Mouse (Mus musculus): ENCODE measurements around the gene 4921536K21Rik.

4921536K21Rik gene

GRCm38 (mm10) chr11:3894406-3895281, at the start of gene 4921536K21Rik, which contains the start of gene Dusp18:
Gene 4921536K21Rik (minus strand): TSS chr11:3895098.
Gene Dusp18 (plus strand): TSS chr11:3895240.
- peak; percentile 92 for DNase-seq (ENCODE audit: low read depth, low spot score)

GRCm38 (mm10) chr11:3941371-3941770, 46.5 kb upstream of the 4921536K21Rik start:
- DNase-seq (ENCODE audit: low read depth, low spot score) = no peak

GRCm38 (mm10) chr11:3937321-3937874, 42.5 kb upstream of the 4921536K21Rik start:
- no peak for DNase-seq (ENCODE audit: low read depth, low spot score)

GRCm38 (mm10) chr11:3936318-3936717, 41.4 kb upstream of the 4921536K21Rik start:
- DNase-seq (ENCODE audit: low read depth, low spot score) = no peak

- DNase-seq (ENCODE audit: low read depth, low spot score) = no peak
Observed at GRCm38 (mm10) chr11:3935135-3935534, 40.2 kb upstream of the 4921536K21Rik start.

GRCm38 (mm10) chr11:3933756-3934285, 38.9 kb upstream of the 4921536K21Rik start:
- DNase-seq (ENCODE audit: low read depth, low spot score) = no peak

GRCm38 (mm10) chr11:3931511-3932211, 36.8 kb upstream of the 4921536K21Rik start, which contains the start of gene Tcn2:
Gene Tcn2 (minus strand): TSS chr11:3932159.
- DNase-seq (ENCODE audit: low read depth, low spot score) = no peak

- no peak for DNase-seq (ENCODE audit: low read depth, low spot score)
Observed at GRCm38 (mm10) chr11:3930931-3931330, 36.0 kb upstream of the 4921536K21Rik start.

GRCm38 (mm10) chr11:3930019-3930418, 35.1 kb upstream of the 4921536K21Rik start:
- DNase-seq (ENCODE audit: low read depth, low spot score) = no peak

GRCm38 (mm10) chr11:3925916-3926315, 31.0 kb upstream of the 4921536K21Rik start:
- no peak for DNase-seq (ENCODE audit: low read depth, low spot score)

- no peak for DNase-seq (ENCODE audit: low read depth, low spot score)
Observed at GRCm38 (mm10) chr11:3922731-3923130, 27.8 kb upstream of the 4921536K21Rik start.

- no peak for DNase-seq (ENCODE audit: low read depth, low spot score)
Observed at GRCm38 (mm10) chr11:3922115-3922514, 27.2 kb upstream of the 4921536K21Rik start.

- no peak for DNase-seq (ENCODE audit: low read depth, low spot score)
Observed at GRCm38 (mm10) chr11:3921281-3921850, 26.5 kb upstream of the 4921536K21Rik start.

- DNase-seq (ENCODE audit: low read depth, low spot score) = no peak
Observed at GRCm38 (mm10) chr11:3920476-3920875, 25.6 kb upstream of the 4921536K21Rik start.

- no peak for DNase-seq (ENCODE audit: low read depth, low spot score)
Observed at GRCm38 (mm10) chr11:3918738-3919137, 23.8 kb upstream of the 4921536K21Rik start.

- no peak for DNase-seq (ENCODE audit: low read depth, low spot score)
Observed at GRCm38 (mm10) chr11:3914109-3914840, 19.4 kb upstream of the 4921536K21Rik start, which contains the start of gene Slc35e4. Gene Slc35e4 (minus strand): TSS chr11:3914664.

GRCm38 (mm10) chr11:3913316-3914108, 18.6 kb upstream of the 4921536K21Rik start:
- peak; percentile 96 for DNase-seq (ENCODE audit: low read depth, low spot score)

GRCm38 (mm10) chr11:3912875-3913271, 18.0 kb upstream of the 4921536K21Rik start:
- no peak for DNase-seq (ENCODE audit: low read depth, low spot score)

- no peak for DNase-seq (ENCODE audit: low read depth, low spot score)
Observed at GRCm38 (mm10) chr11:3912100-3912874, 17.4 kb upstream of the 4921536K21Rik start.

Measured in telencephalon, adult 2 months (tissue).